Mouse (Mus musculus) myocyte (in vitro differentiated cells): ENCODE results near the gene Elmsan1. TPM values are rescaled to one million over a fixed set of nuclear protein-coding genes. Genes with fewer than 3 reads are reported as not detected.
A peak's percentile ranks its signal among the peaks of the same experiment; 100 is the strongest.

ENCODE experiments used
- H3K27me3 ChIP-seq: one replicate; pipeline ENCODE4 v1.6.1; 2011; ENCODE audit not compliant: control insufficient read depth, insufficient read depth, insufficient read length
- H3K36me3 ChIP-seq: one replicate; pipeline ENCODE4 v1.6.1; 2011; ENCODE audit not compliant: control insufficient read depth, insufficient read depth
- H3K4me2 ChIP-seq: one replicate; pipeline ENCODE4 v1.6.1; 2011; ENCODE audit warnings: low read depth, control low read depth
- H3K4me3 ChIP-seq: one replicate; pipeline ENCODE4 v1.5.1; 2011; ENCODE audit warnings: mild to moderate bottlenecking, control low read depth, moderate library complexity
- H3K79me2 ChIP-seq: one replicate; pipeline ENCODE4 v1.6.1; 2011; ENCODE audit not compliant: control insufficient read depth, insufficient read depth
- H3ac ChIP-seq: one replicate; pipeline ENCODE4 v1.6.1; 2011; ENCODE audit not compliant: control insufficient read depth, insufficient read length
- CEBPB ChIP-seq: IDR thresholded peaks from 2 replicates; pipeline ENCODE4 v1.6.1; 2011; ENCODE audit warnings: mild to moderate bottlenecking, moderate library complexity; ENCODE audit not compliant: poor library complexity, insufficient read depth, severe bottlenecking
- E2F4 ChIP-seq: IDR thresholded peaks from one replicate; pipeline ENCODE4 v1.6.1; 2011; ENCODE audit warnings: mild to moderate bottlenecking, control low read depth, moderate library complexity; ENCODE audit not compliant: insufficient read depth
- MAX ChIP-seq: IDR thresholded peaks from one replicate; pipeline ENCODE4 v1.6.1; 2011; ENCODE audit warnings: low read depth, mild to moderate bottlenecking, control low read depth
- MYOD1 ChIP-seq, 3 experiments: IDR thresholded peaks; one replicate each; pipeline ENCODE4 v1.6.1; 2011; ENCODE audit warnings: control low read depth in 2 of 3, low read depth in 2 of 3, mild to moderate bottlenecking in 2 of 3, moderate library complexity in 1 of 3; ENCODE audit not compliant: insufficient read length in 2 of 3, control insufficient read depth in 1 of 3
- MYOG ChIP-seq, 3 experiments: IDR thresholded peaks; one replicate each; pipeline ENCODE4 v1.6.1; 2011; ENCODE audit warnings: control low read depth in 2 of 3, low read depth in 2 of 3, mild to moderate bottlenecking in 2 of 3; ENCODE audit not compliant: insufficient read length in 2 of 3, control insufficient read depth in 1 of 3, insufficient read depth in 1 of 3
- POLR2A ChIP-seq: IDR thresholded peaks from one replicate; pipeline ENCODE4 v1.6.1; 2011; ENCODE audit warnings: low read depth, mild to moderate bottlenecking, control low read depth, moderate library complexity; ENCODE audit not compliant: insufficient read length
- POLR2AphosphoS2 ChIP-seq: IDR thresholded peaks from one replicate; pipeline ENCODE4 v1.6.1; 2011; ENCODE audit warnings: low read depth, control low read depth; ENCODE audit not compliant: insufficient read length
- REST ChIP-seq: IDR thresholded peaks from one replicate; pipeline ENCODE4 v1.6.1; 2011; ENCODE audit warnings: mild to moderate bottlenecking, control low read depth, moderate library complexity; ENCODE audit not compliant: insufficient read depth, insufficient read length
- SRF ChIP-seq: IDR thresholded peaks from one replicate; pipeline ENCODE4 v1.6.1; 2011; ENCODE audit warnings: low read depth; ENCODE audit not compliant: control insufficient read depth, insufficient read length
- TCF12 ChIP-seq: IDR thresholded peaks from one replicate; pipeline ENCODE4 v1.6.1; 2011; ENCODE audit warnings: mild to moderate bottlenecking, control low read depth; ENCODE audit not compliant: poor library complexity, insufficient read depth, severe bottlenecking
- TCF3 ChIP-seq: IDR thresholded peaks from one replicate; pipeline ENCODE4 v1.6.1; 2011; ENCODE audit warnings: low read depth, control low read depth; ENCODE audit not compliant: insufficient read length
- USF1 ChIP-seq: IDR thresholded peaks from one replicate; pipeline ENCODE4 v1.6.1; 2011; ENCODE audit warnings: low read depth, mild to moderate bottlenecking, control low read depth, moderate library complexity
- polyA plus RNA-seq: library from polyadenylated mRNA; unstranded; fragments of >200 nt; fragmentation: generic; extraction: Trizol; gene quantifications from one replicate; pipeline ENCODE4 v1.2.1, GENCODE M21; 2012; ENCODE audit warnings: missing spikeins

Gene Elmsan1
- polyA plus RNA-seq, 1 experiment: 13.7 TPM

DNA sequence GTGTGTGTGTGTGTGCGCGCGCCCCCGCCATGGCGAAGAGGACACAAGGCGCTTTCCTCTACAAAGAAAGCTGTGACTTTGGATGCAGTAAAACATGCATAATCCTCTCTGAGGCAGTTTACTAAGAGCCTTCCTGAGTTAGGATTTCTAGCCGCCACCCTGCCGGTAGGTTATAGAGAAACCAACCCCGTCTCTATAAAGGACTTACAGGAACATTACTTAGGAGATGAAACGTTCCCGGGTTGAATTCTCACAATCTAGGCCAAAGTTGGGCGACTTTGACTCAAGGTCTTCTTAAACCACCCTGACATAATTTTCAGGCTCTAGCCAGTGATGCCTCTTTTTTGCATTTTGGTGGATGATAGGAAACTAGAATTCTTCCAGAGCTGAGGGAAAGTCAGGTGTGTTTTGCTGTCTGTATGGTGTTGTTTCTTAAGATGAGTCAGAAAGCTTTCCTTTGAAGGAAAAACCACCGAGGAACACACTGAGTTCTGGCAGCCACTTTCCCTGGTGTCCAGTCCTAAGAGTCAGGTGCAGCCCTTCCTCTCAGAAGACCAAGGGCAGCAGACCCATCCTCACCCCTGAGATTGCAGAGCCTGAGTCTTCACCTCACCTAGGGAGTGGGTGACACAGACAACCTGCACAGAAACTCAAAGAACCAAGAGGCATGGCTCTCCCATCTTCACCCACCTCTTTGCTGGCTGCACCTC, 24.1 kb downstream of the Elmsan1 start:
- Histone ChIP-seq H3K36me3 (no peaks in the 10 kb centered on the region), H3K27me3 (no peaks in the 10 kb centered on the region), H3ac (no peak overlapping the region), H3K79me2 (peaks cover 62% of the 10 kb centered on the region), H3K4me3 (peak overlapping the region; percentile 71), H3K4me2 (peak overlapping the region; percentile 87)
- TF ChIP-seq POLR2A (no peak), CEBPB (no peak), REST (no peak), SRF (no peak), USF1 (no peak), E2F4 (no peak), MYOG (IDR thresholded peaks at IDR 0.05; ENCODE audit: control insufficient read depth in 1 of 3, insufficient read depth in 1 of 3, insufficient read length in 2 of 3, low read depth in 2 of 3) (no peak), POLR2AphosphoS2 (no peak), MAX (no peak), TCF3 (no peak), MYOD1 (IDR thresholded peaks at IDR 0.05; ENCODE audit: control insufficient read depth in 1 of 3, insufficient read length in 2 of 3, low read depth in 2 of 3) (no peak), TCF12 (no peak)

DNA sequence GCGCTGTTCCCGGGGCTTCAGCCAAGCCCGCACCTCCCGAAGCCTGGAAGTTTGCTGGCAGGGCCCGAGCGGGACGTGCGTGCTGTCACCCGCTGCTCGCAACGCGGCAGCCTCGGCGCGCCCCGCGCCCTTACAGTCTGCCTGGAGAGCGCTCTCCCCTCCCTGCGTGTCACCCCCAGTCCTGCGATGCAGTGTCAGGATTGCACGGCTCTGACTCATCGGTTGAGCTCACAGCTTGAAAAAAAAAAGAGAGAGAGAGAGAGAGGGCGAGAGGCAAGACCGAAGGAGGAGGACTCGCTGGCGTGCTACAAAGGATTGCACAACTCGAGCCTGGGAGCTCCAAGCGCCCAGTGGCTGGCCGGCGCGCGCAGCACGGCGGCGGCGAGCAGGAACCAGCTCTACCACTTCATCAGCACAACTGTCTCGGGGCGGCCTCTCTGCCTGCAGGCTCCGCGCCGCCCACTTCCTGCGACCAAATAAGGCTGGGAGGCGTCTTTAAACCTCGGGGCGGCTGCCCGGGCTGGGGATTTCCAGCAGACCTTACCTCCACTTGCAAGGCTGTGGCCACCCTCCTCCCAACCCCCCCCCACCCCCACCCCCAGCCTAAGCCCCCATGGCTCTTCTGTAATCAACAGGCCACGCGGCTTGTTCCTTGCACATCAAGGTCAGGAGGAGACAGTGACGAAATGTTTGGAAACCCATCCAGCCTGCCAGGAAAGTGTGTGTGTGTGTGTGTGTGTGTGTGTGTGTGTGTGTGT, 24.9 kb downstream of the Elmsan1 start:
- Histone ChIP-seq H3K27me3 (no peaks in the 10 kb centered on the region), H3K4me2 (peak overlapping the region; percentile 93), H3ac (peak overlapping the region; percentile 98), H3K4me3 (peak overlapping the region; percentile 71), H3K36me3 (no peaks in the 10 kb centered on the region), H3K79me2 (peaks cover 64% of the 10 kb centered on the region)
- TF ChIP-seq E2F4: no peak
- peak; percentile 99 for TF ChIP-seq CEBPB
- TF ChIP-seq POLR2AphosphoS2: peak; percentile 74
- TF ChIP-seq TCF3: no peak
- peak; percentile 50 for TF ChIP-seq MAX
- no peak for TF ChIP-seq TCF12
- peak in 1 of 3 experiments; percentile 38 for TF ChIP-seq MYOG (IDR thresholded peaks at IDR 0.05; ENCODE audit: control insufficient read depth in 1 of 3, insufficient read depth in 1 of 3, insufficient read length in 2 of 3, low read depth in 2 of 3)
- no peak for TF ChIP-seq USF1
- peak; percentile 99 for TF ChIP-seq SRF
- TF ChIP-seq MYOD1 (IDR thresholded peaks at IDR 0.05; ENCODE audit: control insufficient read depth in 1 of 3, insufficient read length in 2 of 3, low read depth in 2 of 3): peak in 1 of 3 experiments; percentile 58
- TF ChIP-seq POLR2A: peak; percentile 86
- TF ChIP-seq REST: no peak

DNA sequence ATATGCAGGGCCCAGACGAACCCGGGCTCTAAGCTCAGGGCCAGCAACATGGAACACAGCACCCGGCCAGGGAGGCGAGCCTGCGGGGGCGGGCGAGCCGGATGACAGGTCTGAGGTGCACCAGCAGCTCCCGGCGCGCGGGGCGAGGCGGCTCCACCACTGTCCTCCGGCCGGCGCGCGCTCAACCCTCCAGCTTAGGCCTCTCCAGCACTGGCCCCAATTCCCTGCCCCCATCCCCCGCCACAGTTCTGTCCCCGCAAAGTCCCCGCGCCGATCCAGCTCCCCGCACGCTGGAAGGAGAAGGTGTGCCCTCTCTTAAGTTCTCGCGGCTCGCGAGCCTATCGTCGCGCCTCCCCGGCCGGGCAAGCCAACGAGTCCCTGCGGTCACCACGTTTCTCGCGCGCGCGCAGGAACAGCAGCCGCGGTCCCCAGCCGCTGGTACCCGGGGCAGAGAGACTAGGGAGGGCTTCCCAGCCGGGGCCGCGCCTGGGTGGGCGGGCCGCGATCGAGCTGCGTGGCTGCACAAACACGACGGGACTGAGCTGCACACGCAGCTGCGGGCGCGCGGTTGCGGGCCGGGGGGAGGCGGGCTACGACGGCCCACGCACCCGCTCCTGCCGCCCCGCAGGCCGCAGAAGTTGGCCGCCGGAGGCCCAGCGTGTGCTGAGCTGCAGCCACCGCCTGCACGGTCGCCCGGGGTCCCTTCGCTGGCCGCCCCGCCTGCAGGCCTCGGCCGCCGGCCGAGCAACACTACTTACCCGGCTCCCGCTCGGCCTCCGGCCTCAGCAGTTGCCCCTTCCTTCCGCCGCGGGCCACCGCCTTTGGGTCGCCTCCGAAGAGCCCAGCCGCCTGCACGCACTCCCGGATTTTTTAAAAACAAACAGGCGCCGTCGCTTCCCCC, 25.7 kb downstream of the Elmsan1 start:
- Histone ChIP-seq H3ac (peak overlapping the region; percentile 98), H3K27me3 (no peaks in the 10 kb centered on the region), H3K36me3 (no peaks in the 10 kb centered on the region), H3K79me2 (peaks cover 70% of the 10 kb centered on the region), H3K4me3 (peak overlapping the region; percentile 71), H3K4me2 (peak overlapping the region; percentile 93)
- TF ChIP-seq E2F4 (peak; percentile 1), MYOD1 (IDR thresholded peaks at IDR 0.05; ENCODE audit: control insufficient read depth in 1 of 3, insufficient read length in 2 of 3, low read depth in 2 of 3) (peak in 1 of 3 experiments; percentile 59), POLR2AphosphoS2 (no peak), POLR2A (no peak)

DNA sequence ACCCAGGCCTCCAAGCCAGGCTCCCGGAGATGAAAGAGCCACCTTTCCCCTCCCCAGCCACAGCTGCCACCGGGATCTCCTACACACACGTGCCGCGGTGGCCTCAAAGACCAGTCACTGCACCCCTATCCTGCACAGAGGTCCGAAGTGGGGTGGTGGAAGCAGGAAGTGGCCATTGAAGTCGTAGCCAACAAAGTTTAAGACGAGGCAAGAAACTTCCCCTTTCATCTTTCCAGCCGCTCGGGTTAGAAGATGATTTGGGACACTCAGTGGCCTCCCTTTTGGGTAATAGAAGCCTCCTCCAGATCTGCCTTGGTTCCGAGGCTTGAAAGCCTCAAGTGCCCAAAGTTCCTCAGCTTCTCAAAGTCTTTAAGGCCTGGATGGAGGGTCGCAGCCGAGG, 26.4 kb downstream of the Elmsan1 start:
- peak overlapping the region; percentile 98 for H3ac ChIP-seq
- TF ChIP-seq TCF3 (no peak), MYOD1 (IDR thresholded peaks at IDR 0.05; ENCODE audit: control insufficient read depth in 1 of 3, insufficient read length in 2 of 3, low read depth in 2 of 3) (no peak), MYOG (IDR thresholded peaks at IDR 0.05; ENCODE audit: control insufficient read depth in 1 of 3, insufficient read depth in 1 of 3, insufficient read length in 2 of 3, low read depth in 2 of 3) (peak in 1 of 3 experiments; percentile 63), POLR2AphosphoS2 (no peak), REST (no peak), CEBPB (no peak), E2F4 (no peak)
- H3K79me2 ChIP-seq: peaks cover 75% of the 10 kb centered on the region
- H3K4me3 ChIP-seq: peak overlapping the region; percentile 71
- peak overlapping the region; percentile 93 for H3K4me2 ChIP-seq
- no peaks in the 10 kb centered on the region for H3K36me3 ChIP-seq
- no peaks in the 10 kb centered on the region for H3K27me3 ChIP-seq
